Mouse (Mus musculus) forebrain, embryonic 11.5 days (tissue): ENCODE results near the gene Map3k1. TPM values are rescaled to one million over a fixed set of nuclear protein-coding genes. Genes with fewer than 3 reads are reported as not detected.

ENCODE experiments used
- ATAC-seq: fragments of 200-750 bp; cut with Nextera tagmentation; replicated peaks from 2 replicates; pipeline ENCODE4 v1.8.0; 2017; ENCODE audit warnings: moderate TSS enrichment; ENCODE audit not compliant: low FRiP score
- DNase-seq: peaks from one replicate; pipeline ENCODE4 v3.0.0-alpha.2; 2017; ENCODE audit warnings: low spot score
- H3K27ac ChIP-seq: fragments of 300-500 bp; sonication (generic); 2 replicates; pipeline ENCODE4 v1.5.1; 2014; ENCODE audit warnings: low read depth, low read length
- H3K27me3 ChIP-seq: fragments of 300-500 bp; sonication (generic); 2 replicates; pipeline ENCODE4 v1.6.1; 2014; ENCODE audit warnings: mild to moderate bottlenecking, low read length, mixed read lengths; ENCODE audit not compliant: control insufficient read depth, insufficient read depth
- H3K36me3 ChIP-seq: fragments of 300-500 bp; sonication (generic); 2 replicates; pipeline ENCODE4 v1.6.1; 2014; ENCODE audit warnings: mild to moderate bottlenecking, low read length, moderate library complexity, mixed read lengths; ENCODE audit not compliant: control insufficient read depth, insufficient read depth
- H3K4me1 ChIP-seq: fragments of 300-500 bp; sonication (generic); replicated peaks from 2 replicates; pipeline ENCODE4 v1.6.1; 2014; ENCODE audit warnings: low read length, mixed read lengths; ENCODE audit not compliant: control insufficient read depth, insufficient read depth
- H3K4me2 ChIP-seq: fragments of 300-500 bp; sonication (generic); 2 replicates; pipeline ENCODE4 v1.6.1; 2014; ENCODE audit warnings: low read depth, mild to moderate bottlenecking, low read length, moderate library complexity, mixed read lengths; ENCODE audit not compliant: severe bottlenecking
- H3K4me3 ChIP-seq: fragments of 300-500 bp; sonication (generic); 2 replicates; pipeline ENCODE4 v1.5.1; 2014; ENCODE audit warnings: low read depth, low read length
- H3K9ac ChIP-seq: fragments of 300-500 bp; sonication (generic); 2 replicates; pipeline ENCODE4 v1.6.1; 2014; ENCODE audit warnings: low read length
- H3K9me3 ChIP-seq: fragments of 300-500 bp; sonication (generic); 2 replicates; pipeline ENCODE4 v1.6.1; 2016; ENCODE audit warnings: low read length, mixed read lengths; ENCODE audit not compliant: control insufficient read depth
- WGBS: fragments of 180-500 bp; shearing (Covaris S2); extraction: QIAGEN DNeasy Blood & Tissue Kit; methylation state at CpG from one replicate; pipeline ENCODE4 v1.1.7; 2014; 5-methylcytosine and 5-hydroxymethylcytosine counted together
- polyA plus RNA-seq: library from polyadenylated mRNA; unstranded; fragments of >200 nt; fragmentation: Nextera tagmentation; extraction: Ambion mirVana; gene quantifications from 2 replicates; pipeline ENCODE4 v1.2.1, GENCODE M21; 2014

Map3k1 gene
- polyA plus RNA-seq, 1 experiment from 2014 or later = 13.7 TPM

DNA sequence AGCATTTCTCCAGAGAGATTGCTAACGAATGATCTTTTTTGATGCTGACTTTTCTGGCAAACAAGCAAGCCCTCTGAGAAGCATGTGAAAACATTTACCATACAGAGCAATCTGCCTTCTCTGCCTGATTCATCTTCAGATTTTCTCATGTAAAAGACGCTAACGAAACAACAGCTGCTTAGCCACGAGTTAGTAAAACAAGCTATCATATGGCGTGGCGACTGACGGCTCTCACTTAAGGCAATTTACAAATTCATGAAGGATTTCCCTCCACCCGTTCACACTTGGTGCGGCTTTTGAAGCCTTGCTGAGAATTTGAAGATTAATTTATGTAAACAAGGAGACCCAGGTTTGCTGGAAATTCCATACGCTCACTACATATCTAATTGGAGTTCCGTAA, 25.8 kb upstream of the Map3k1 start:
- Histone ChIP-seq H3K9ac (no peak overlapping the region), H3K4me2 (no peak overlapping the region), H3K9me3 (no peaks in the 10 kb centered on the region), H3K4me1 (no peaks in the 10 kb centered on the region), H3K4me3 (no peak overlapping the region), H3K36me3 (no peaks in the 10 kb centered on the region), H3K27me3 (no peaks in the 10 kb centered on the region), H3K27ac (no peak overlapping the region)
- 68% methylated on average over 11 of the region's 11 CpGs for WGBS
- ATAC-seq (no peak), DNase-seq (no peak)

DNA sequence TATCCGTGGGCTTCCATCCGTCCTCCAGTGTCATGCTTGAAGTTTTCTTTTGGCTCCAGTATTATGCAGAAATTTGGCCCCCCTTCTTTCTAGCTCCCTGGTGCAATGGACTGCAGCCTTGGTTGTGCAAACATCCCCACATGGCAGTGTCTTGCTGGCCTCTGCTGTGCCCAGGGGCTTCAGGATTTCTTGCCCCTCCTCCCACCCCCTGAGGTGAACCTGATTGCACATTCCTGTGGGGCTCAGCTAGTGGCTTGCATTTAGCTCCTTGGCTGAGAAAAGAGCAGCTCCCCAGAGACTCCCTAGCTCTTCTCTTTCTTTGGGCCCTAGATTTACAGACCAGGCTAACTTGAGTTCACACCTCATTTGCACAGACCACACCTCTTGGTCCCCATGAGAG, 20.7 kb upstream of the Map3k1 start:
- H3K27ac ChIP-seq = no peak overlapping the region
- H3K9me3 ChIP-seq = no peaks in the 10 kb centered on the region
- H3K4me3 ChIP-seq = no peak overlapping the region
- 36% methylated on average over 2 of the region's 2 CpGs for WGBS
- H3K4me1 ChIP-seq = no peaks in the 10 kb centered on the region
- H3K9ac ChIP-seq = no peak overlapping the region
- no peak; the same call in 1 of the 2 replicates for ATAC-seq
- no peaks in the 10 kb centered on the region for H3K27me3 ChIP-seq
- no peak overlapping the region for H3K4me2 ChIP-seq
- DNase-seq = no peak
- no peaks in the 10 kb centered on the region for H3K36me3 ChIP-seq

DNA sequence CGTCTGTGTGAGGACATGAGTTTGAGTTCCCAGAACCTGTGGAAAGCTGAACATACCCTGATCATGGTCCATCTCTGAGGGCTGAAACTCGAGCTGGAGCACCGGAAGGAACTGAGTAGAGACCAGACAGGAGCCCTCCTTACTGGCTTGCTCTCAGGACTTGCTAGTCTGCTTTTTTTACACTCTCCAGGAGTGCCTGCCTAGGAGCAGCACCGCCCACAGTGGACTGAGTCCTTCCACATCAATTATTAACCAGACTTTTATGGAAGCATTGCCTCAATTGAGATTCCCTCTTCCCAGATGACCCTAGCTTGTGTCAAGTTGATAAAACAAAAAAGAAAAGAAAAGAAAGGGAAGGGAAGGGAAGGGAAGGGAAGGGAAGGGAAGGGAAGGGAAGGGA, 18.7 kb upstream of the Map3k1 start:
- no peaks in the 10 kb centered on the region for H3K9me3 ChIP-seq
- no peak overlapping the region for H3K27ac ChIP-seq
- no peak overlapping the region for H3K4me3 ChIP-seq
- no peak for ATAC-seq
- H3K9ac ChIP-seq = no peak overlapping the region
- H3K4me1 ChIP-seq = no peaks in the 10 kb centered on the region
- WGBS = 74% methylated on average over 4 of the region's 4 CpGs
- no peak overlapping the region for H3K4me2 ChIP-seq
- no peaks in the 10 kb centered on the region for H3K27me3 ChIP-seq
- H3K36me3 ChIP-seq = no peaks in the 10 kb centered on the region
- DNase-seq = no peak

DNA sequence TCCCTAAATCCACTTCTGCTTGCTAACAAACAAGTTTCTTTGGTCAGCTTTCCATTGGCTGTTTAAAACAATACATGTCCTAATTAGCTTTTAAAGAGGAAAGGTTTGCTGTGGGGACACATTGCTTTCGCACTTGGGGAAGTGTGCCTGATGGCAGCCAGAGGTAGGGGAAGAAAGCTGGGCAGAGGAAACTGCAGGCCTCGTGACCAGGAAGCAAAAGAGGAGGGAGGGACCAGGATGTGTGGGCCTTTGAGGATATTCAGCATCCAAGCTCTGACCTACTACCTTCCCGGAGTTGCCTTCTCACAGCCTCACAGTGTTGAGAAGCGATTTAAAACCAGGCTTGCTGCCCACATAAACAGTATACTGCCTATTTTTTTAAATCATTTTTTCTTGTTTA, 15.4 kb upstream of the Map3k1 start:
- Histone ChIP-seq H3K9me3 (no peaks in the 10 kb centered on the region), H3K27me3 (no peaks in the 10 kb centered on the region), H3K27ac (no peak overlapping the region), H3K4me2 (no peak overlapping the region), H3K4me1 (0 out of 2 replicates have a peak, but pooled peaks cover 2% of the 10 kb centered on the region), H3K9ac (no peak overlapping the region), H3K4me3 (no peak overlapping the region), H3K36me3 (no peaks in the 10 kb centered on the region)
- no peak for DNase-seq
- no peak for ATAC-seq
- WGBS = 66% methylated on average over 4 of the region's 4 CpGs

DNA sequence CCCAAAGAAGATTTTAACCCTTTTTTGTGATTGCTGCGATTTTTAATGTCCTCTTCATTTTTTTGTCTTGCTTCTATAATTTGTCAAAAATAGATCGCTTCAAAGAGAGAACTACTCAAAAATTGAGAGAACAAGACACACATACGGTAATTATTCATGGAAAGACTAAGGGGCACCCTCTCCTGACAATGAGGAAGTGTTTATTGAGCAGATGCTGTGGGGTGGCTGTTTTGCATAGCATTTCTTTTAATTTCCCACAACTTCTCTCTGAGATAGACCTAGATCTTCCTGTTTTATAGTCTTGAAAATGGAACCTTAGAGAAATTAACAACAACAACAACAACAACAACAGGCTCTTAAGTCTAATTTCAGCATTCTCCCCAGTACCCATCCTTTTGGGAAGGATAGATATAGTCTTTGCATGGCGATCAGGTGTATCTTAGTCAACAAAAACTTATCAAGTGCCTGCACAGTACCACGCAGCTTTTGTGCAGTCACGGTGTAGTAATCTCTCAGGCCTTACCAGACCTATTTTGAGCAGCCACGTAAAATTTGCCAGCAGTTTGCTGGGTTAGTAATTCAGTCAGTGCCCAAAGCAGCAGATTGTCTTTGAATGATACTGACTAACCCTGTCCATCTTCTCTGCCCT, 13.1 kb upstream of the Map3k1 start:
- Histone ChIP-seq H3K9me3 (no peaks in the 10 kb centered on the region), H3K27ac (no peak overlapping the region), H3K4me3 (no peak overlapping the region), H3K27me3 (no peaks in the 10 kb centered on the region), H3K9ac (no peak overlapping the region), H3K4me1 (0 out of 2 replicates have a peak, but pooled peaks cover 2% of the 10 kb centered on the region), H3K36me3 (no peaks in the 10 kb centered on the region), H3K4me2 (no peak overlapping the region)
- DNase-seq (no peak), ATAC-seq (no peak)
- WGBS = 93% methylated on average over 7 of the region's 7 CpGs

DNA sequence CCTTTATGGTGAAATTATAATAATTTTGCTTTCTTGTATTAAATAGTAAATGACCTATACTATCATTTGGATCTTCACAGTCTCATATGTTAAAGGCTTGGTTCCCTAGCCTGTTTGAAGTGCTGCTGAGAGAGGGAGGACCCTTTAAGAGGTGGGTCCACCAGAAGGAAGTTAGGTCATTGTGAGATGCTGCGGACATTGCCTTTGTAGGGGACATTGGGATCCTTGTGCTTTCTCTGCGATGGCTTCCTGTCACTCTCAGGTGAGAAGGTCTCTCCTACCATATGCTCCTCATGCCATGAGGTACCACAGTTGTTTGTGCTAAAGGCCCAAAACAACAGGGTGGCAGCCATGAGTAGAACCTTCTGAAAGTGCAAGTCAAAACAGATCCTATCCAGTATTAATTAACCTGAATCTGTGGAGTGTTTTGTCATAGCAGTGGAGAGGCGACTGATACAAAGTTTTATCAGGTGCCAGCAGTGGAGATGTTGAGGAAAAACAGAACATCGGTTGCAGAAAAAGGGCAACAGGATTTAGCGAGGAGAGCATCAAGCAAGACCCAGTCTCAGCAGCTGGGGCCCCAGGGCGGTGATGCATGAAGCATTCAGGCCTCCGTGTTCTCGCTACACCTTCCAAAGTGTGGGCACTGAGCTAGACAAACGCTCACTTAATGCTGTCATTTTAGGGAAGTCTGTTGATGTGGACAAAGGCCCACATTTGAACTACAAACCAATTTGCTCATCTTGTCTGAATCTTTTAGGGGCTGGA, 11.0 kb upstream of the Map3k1 start:
- 0 out of 2 replicates have a peak, but pooled peaks cover 2% of the 10 kb centered on the region for H3K4me1 ChIP-seq
- no peaks in the 10 kb centered on the region; the same call in 1 of the 2 replicates for H3K9me3 ChIP-seq
- no peak for ATAC-seq
- H3K9ac ChIP-seq = no peak overlapping the region
- H3K27me3 ChIP-seq = no peaks in the 10 kb centered on the region
- H3K4me2 ChIP-seq = no peak overlapping the region
- WGBS = 74% methylated on average over 9 of the region's 9 CpGs
- no peaks in the 10 kb centered on the region for H3K36me3 ChIP-seq
- no peak for DNase-seq
- H3K4me3 ChIP-seq = no peak overlapping the region
- H3K27ac ChIP-seq = no peak overlapping the region

DNA sequence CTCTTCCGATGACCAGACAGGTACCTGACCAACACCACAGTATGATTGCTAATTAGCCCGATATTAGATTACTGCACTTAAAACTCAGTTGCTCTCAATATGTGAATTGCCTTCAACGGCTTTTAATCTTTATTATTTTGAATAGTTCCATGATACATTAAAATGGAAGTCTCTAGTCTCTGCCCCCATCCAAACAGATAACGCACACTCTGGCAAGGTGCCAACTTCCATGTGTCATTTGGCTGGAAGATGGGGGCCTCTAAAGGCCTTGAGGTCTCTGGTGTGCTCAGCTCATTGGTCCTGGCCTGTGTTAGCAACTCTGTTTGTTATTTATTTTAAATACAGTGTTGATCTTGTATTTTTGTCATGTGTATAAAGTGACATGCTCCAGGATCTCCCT, 10.3 kb upstream of the Map3k1 start:
- no peak overlapping the region for H3K4me3 ChIP-seq
- 95% methylated on average over 4 of the region's 4 CpGs for WGBS
- ATAC-seq = no peak

DNA sequence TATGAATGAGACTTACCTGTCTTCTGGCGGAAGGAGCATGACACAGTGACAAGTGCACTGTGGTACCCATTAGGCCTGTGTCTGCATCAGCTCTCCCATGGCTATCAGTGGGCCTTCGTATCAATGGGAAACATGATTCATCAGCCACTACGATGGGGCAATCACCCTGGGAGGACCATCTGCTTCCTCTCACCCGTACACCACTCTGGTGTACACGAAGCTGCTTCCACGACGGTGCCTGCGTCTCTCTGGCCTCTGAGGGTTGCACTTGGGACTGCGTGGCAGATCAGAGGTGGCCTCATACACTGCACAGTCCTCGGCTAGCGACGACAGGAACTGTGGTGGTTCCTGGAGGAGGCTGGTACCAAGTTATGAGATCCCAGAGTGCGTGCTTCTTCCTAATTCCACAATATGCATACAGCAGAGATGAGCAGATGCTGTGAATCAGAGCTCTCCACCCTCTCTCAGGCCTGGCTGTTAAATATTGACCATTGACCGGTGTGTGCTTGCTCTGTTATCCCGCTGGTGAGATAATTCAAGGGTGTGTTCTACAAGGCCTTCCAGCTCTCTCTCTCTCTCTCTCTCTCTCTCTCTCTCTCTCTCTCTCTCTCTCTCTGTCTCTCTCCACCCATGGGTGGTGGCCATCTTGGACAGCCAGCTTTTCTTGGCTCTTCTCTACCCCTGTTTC, 9.6 kb upstream of the Map3k1 start:
- ATAC-seq (no peak), DNase-seq (no peak)
- no peak overlapping the region for H3K9ac ChIP-seq
- H3K36me3 ChIP-seq = no peaks in the 10 kb centered on the region
- no peak overlapping the region for H3K4me2 ChIP-seq
- no peaks in the 10 kb centered on the region for H3K27me3 ChIP-seq
- no peaks in the 10 kb centered on the region; the same call in 1 of the 2 replicates for H3K9me3 ChIP-seq
- WGBS = 93% methylated on average over 15 of the region's 15 CpGs
- 0 out of 2 replicates have a peak, but pooled peaks cover 2% of the 10 kb centered on the region for H3K4me1 ChIP-seq
- no peak overlapping the region for H3K4me3 ChIP-seq
- no peak overlapping the region for H3K27ac ChIP-seq

More for the DNA sequence above, 10.3 kb upstream of the Map3k1 start:
- no peak for DNase-seq
- Histone ChIP-seq H3K9me3 (no peaks in the 10 kb centered on the region; the same call in 1 of the 2 replicates), H3K9ac (no peak overlapping the region), H3K4me2 (no peak overlapping the region), H3K4me1 (0 out of 2 replicates have a peak, but pooled peaks cover 2% of the 10 kb centered on the region), H3K27ac (no peak overlapping the region), H3K27me3 (no peaks in the 10 kb centered on the region), H3K36me3 (no peaks in the 10 kb centered on the region)
